Mouse (Mus musculus): ENCODE data around the gene Retreg1. TPM values are rescaled to one million over a fixed set of nuclear protein-coding genes. Genes with fewer than 3 reads are reported as not detected.

Retreg1 gene
- total and polyA plus RNA-seq, 3 experiments = 17.5 to 28.7 (median 19.0) TPM

DNA sequence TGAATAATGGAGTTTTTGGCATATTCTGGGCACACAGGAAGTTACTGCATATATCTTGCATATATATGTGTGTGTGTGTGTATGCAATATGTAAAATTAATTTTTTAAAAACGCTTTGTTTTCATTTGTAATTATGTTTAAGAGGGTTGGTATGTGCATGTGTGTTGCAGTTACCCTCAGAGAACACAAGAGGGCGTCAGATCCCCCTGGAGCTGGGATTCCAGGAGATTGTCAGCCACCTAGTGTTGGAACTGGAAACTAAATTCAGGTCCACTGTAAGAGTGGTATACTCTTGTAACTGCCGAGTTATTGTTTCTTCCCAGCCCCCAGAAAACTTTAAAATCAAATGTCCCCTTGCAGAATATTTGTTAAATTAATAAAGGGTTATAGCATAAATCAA lies 46.6 kb upstream of the Retreg1 start:
- Histone ChIP-seq H3K4me1 (ENCODE audit: control insufficient read depth in 1 of 2, insufficient read depth in 2 of 2) (0 out of 4 replicates have a peak, but pooled peaks cover 0 to 4% of the 10 kb centered on the region in 2 experiments), H3K9ac (ENCODE audit: insufficient read depth, low read depth) (no peak overlapping the region), H3K9me3 (replicated peaks; ENCODE audit: low read length) (no peaks in the 10 kb centered on the region), H3K27ac (ENCODE audit: insufficient read depth, low read depth) (no peak overlapping the region), H3K79me2 (replicated peaks; ENCODE audit: control insufficient read depth, extremely low read depth, insufficient read depth, poor library complexity, severe bottlenecking) (no peaks in the 10 kb centered on the region), H3K36me3 (replicated peaks in 1 of 2; ENCODE audit: control insufficient read depth in 1 of 2, insufficient read depth in 1 of 2, low read length in 1 of 2) (peaks cover 10 to 85% of the 10 kb centered on the region in 2 experiments), H3K4me3 (replicated peaks in 1 of 3; ENCODE audit: low read depth in 2 of 3, low read length in 2 of 3, poor library complexity in 1 of 3) (no peak overlapping the region), H3K4me2 (ENCODE audit: insufficient read depth, low read depth, poor library complexity, severe bottlenecking) (no peak overlapping the region), H3K27me3 (replicated peaks) (no peaks in the 10 kb centered on the region)
- dilution Hi-C loops (cut with MboI; ENCODE audit: extremely low pct_ligation_motif_present, extremely low pct_unique_long_range_greater_than_20kb, low sequenced_read_pairs) = no loop called here
- peak; percentile 78 for DNase-seq (ENCODE audit: extremely low read depth)
- TF ChIP-seq SMC3 (IDR thresholded peaks at IDR 0.05; ENCODE audit: low read depth, low read length) = peak; percentile 87
- no peak for TF ChIP-seq ZNF384 (IDR thresholded peaks at IDR 0.05; ENCODE audit: low read depth, low read length)
- no peak for TF ChIP-seq ELF1 (IDR thresholded peaks at IDR 0.05; ENCODE audit: low read depth, low read length)
- peak; percentile 31; the same call in 1 of the 2 replicates for TF ChIP-seq MYC (IDR thresholded peaks at IDR 0.05; ENCODE audit: low read depth, low read length)
- TF ChIP-seq EP300 (IDR thresholded peaks at IDR 0.05; ENCODE audit: low read length) = no peak
- TF ChIP-seq GABPA (IDR thresholded peaks at IDR 0.05; ENCODE audit: insufficient replicate concordance, low read depth, low read length) = no peak
- no peak for TF ChIP-seq MAFK (IDR thresholded peaks at IDR 0.05; ENCODE audit: insufficient replicate concordance, low read length)
- no peak for TF ChIP-seq USF2 (conservative IDR thresholded peaks at IDR 0.05; ENCODE audit: low read depth, low read length)
- TF ChIP-seq JUND (conservative IDR thresholded peaks at IDR 0.05; ENCODE audit: low read depth, low read length) = peak; percentile 44; the same call in 1 of the 2 replicates
- no peak for TF ChIP-seq KAT2A (IDR thresholded peaks at IDR 0.05; ENCODE audit: insufficient replicate concordance, low read length)
- TF ChIP-seq MAX (IDR thresholded peaks at IDR 0.05; ENCODE audit: low read length) = no peak
- TF ChIP-seq E2F4 (IDR thresholded peaks at IDR 0.05; ENCODE audit: insufficient replicate concordance, low read depth, low read length) = no peak
- no peak for TF ChIP-seq IRF4 (IDR thresholded peaks at IDR 0.05; ENCODE audit: low read depth, low read length)
- TF ChIP-seq ZKSCAN1 (IDR thresholded peaks at IDR 0.05; ENCODE audit: borderline replicate concordance, low read depth, low read length) = no peak
- TF ChIP-seq NRF1 (IDR thresholded peaks at IDR 0.05; ENCODE audit: low read depth, low read length) = no peak
- TF ChIP-seq TCF12 (IDR thresholded peaks at IDR 0.05; ENCODE audit: low read depth, low read length) = no peak
- TF ChIP-seq MXI1 (IDR thresholded peaks at IDR 0.05; ENCODE audit: low read depth, low read length) = no peak
- no peak for TF ChIP-seq MEF2A (IDR thresholded peaks at IDR 0.05; ENCODE audit: borderline replicate concordance, low read depth, low read length)
- TF ChIP-seq ZMIZ1 (IDR thresholded peaks at IDR 0.05; ENCODE audit: low read depth, low read length) = no peak
- TF ChIP-seq HCFC1 (IDR thresholded peaks at IDR 0.05; ENCODE audit: low read depth, low read length) = no peak
- TF ChIP-seq NELFE (IDR thresholded peaks at IDR 0.05; ENCODE audit: low read depth, low read length) = peak; percentile 69; the same call in 1 of the 2 replicates
- no peak for TF ChIP-seq PAX5 (IDR thresholded peaks at IDR 0.05; ENCODE audit: low read length)
- TF ChIP-seq TBP (conservative IDR thresholded peaks at IDR 0.05; ENCODE audit: low read depth, low read length) = no peak
- TF ChIP-seq BHLHE40 (IDR thresholded peaks at IDR 0.05; ENCODE audit: low read depth, low read length) = no peak
- TF ChIP-seq JUN (IDR thresholded peaks at IDR 0.05; ENCODE audit: insufficient read depth, low read depth, low read length) = no peak
- 0 out of 2 replicates have a peak, but pooled peaks have one; percentile 34 for TF ChIP-seq SIN3A (IDR thresholded peaks at IDR 0.05; ENCODE audit: low read length)
- no peak for TF ChIP-seq USF1 (IDR thresholded peaks at IDR 0.05; ENCODE audit: low read depth, low read length)
- TF ChIP-seq ETS1 (conservative IDR thresholded peaks at IDR 0.05; ENCODE audit: low read depth, low read length) = no peak
- peak; percentile 88 to 100 for TF ChIP-seq CTCF (conservative IDR thresholded peaks at IDR 0.05 in 1 of 2, IDR thresholded peaks at IDR 0.05 in 1 of 2; ENCODE audit: low read depth in 2 of 2, low read length in 2 of 2)
- no peak for TF ChIP-seq CHD2 (IDR thresholded peaks at IDR 0.05; ENCODE audit: low read length)
- TF ChIP-seq UBTF (IDR thresholded peaks at IDR 0.05; ENCODE audit: low read depth, low read length) = no peak
- TF ChIP-seq RAD21 (IDR thresholded peaks at IDR 0.05; ENCODE audit: low read depth, low read length) = peak; percentile 64
- no peak for TF ChIP-seq RCOR1 (conservative IDR thresholded peaks at IDR 0.05; ENCODE audit: low read depth, low read length)
- no peak for TF ChIP-seq POLR2AphosphoS2 (IDR thresholded peaks at IDR 0.05; ENCODE audit: low read depth, low read length)
- TF ChIP-seq POLR2A (IDR thresholded peaks at IDR 0.05; ENCODE audit: low read depth, low read length) = no peak
- TF ChIP-seq CHD1 (IDR thresholded peaks at IDR 0.05; ENCODE audit: low read depth, low read length) = no peak
- no peak for TF ChIP-seq MAZ (IDR thresholded peaks at IDR 0.05; ENCODE audit: low read depth, low read length)
- TF ChIP-seq ZC3H11A (IDR thresholded peaks at IDR 0.05; ENCODE audit: low read depth, low read length) = no peak
- in situ Hi-C loops (cut with MboI; ENCODE audit: low pct_ligation_motif_present, low pct_unique_long_range_greater_than_20kb, low sequenced_read_pairs) = no loop called here
